Mouse (Mus musculus) skeletal muscle tissue, adult 2 months (tissue): ENCODE measurements around the gene Zmym4.

Source experiments
- DNase-seq: peaks from one replicate; pipeline ENCODE4 v3.0.0-alpha.2; 2012; ENCODE audit warnings: low read depth, low spot score

Gene Zmym4

GRCm38 (mm10) chr4:126823917-126824316, 144.0 kb downstream of the Zmym4 start:
- DNase-seq: no peak

- DNase-seq: no peak
These were observed 144.7 kb downstream of the Zmym4 start for GRCm38 (mm10) chr4:126822891-126823882.

- DNase-seq: no peak
These were observed 153.1 kb downstream of the Zmym4 start for GRCm38 (mm10) chr4:126814854-126815253.

- DNase-seq: no peak
These were observed 154.7 kb downstream of the Zmym4 start for GRCm38 (mm10) chr4:126813212-126813611.
